Mouse (Mus musculus): Measurements from ENCODE around the gene Tada1. TPM values are rescaled to one million over a fixed set of nuclear protein-coding genes. Genes with fewer than 3 reads are reported as not detected.

Gene Tada1
- 6.7 and 8.6 TPM in 2 replicates for polyA plus RNA-seq (2012; ENCODE audit: insufficient read depth, insufficient read length, missing spikeins)

GRCm38 (mm10) chr1:166379013-166379629 is at the start of gene Tada1:
Tada1 (plus strand) TSS chr1:166379097.
- Histone ChIP-seq H3K4me1 (ENCODE audit: control insufficient read depth, insufficient read depth, insufficient read length, low read length) (peaks cover 13% of the 10 kb centered on the region; the same call in 1 of the 2 replicates), H3K27ac (replicated peaks; ENCODE audit: low read depth, low read length) (peak within 1 kb of the TSS; percentile 91), H3K4me3 (ENCODE audit: insufficient read depth, low read depth, low read length) (peak within 1 kb of the TSS; percentile 94)

GRCm38 (mm10) chr1:166330752-166331151 is 48.1 kb upstream of the Tada1 start:
- no peaks in the 10 kb centered on the region for H3K4me1 ChIP-seq (ENCODE audit: control insufficient read depth, insufficient read depth, insufficient read length, low read length)
- H3K27ac ChIP-seq (replicated peaks; ENCODE audit: low read depth, low read length) = no peak overlapping the region
- H3K4me3 ChIP-seq (ENCODE audit: insufficient read depth, low read depth, low read length) = no peak overlapping the region

- H3K4me1 ChIP-seq (ENCODE audit: control insufficient read depth, insufficient read depth, insufficient read length, low read length) = no peaks in the 10 kb centered on the region
- H3K27ac ChIP-seq (replicated peaks; ENCODE audit: low read depth, low read length) = no peak overlapping the region
- H3K4me3 ChIP-seq (ENCODE audit: insufficient read depth, low read depth, low read length) = no peak overlapping the region
Observed at GRCm38 (mm10) chr1:166339110-166339509, 39.8 kb upstream of the Tada1 start.

GRCm38 (mm10) chr1:166342060-166342459 is 36.8 kb upstream of the Tada1 start:
- H3K27ac ChIP-seq (replicated peaks; ENCODE audit: low read depth, low read length) = no peak overlapping the region
- no peak overlapping the region for H3K4me3 ChIP-seq (ENCODE audit: insufficient read depth, low read depth, low read length)
- H3K4me1 ChIP-seq (ENCODE audit: control insufficient read depth, insufficient read depth, insufficient read length, low read length) = no peaks in the 10 kb centered on the region

- Histone ChIP-seq H3K27ac (replicated peaks; ENCODE audit: low read depth, low read length) (no peak overlapping the region), H3K4me3 (ENCODE audit: insufficient read depth, low read depth, low read length) (no peak overlapping the region), H3K4me1 (ENCODE audit: control insufficient read depth, insufficient read depth, insufficient read length, low read length) (no peaks in the 10 kb centered on the region)
Observed at GRCm38 (mm10) chr1:166342539-166342938, 36.4 kb upstream of the Tada1 start.

- Histone ChIP-seq H3K4me3 (ENCODE audit: insufficient read depth, low read depth, low read length) (no peak overlapping the region), H3K27ac (replicated peaks; ENCODE audit: low read depth, low read length) (no peak overlapping the region), H3K4me1 (ENCODE audit: control insufficient read depth, insufficient read depth, insufficient read length, low read length) (no peaks in the 10 kb centered on the region)
Observed at GRCm38 (mm10) chr1:166343586-166343985, 35.3 kb upstream of the Tada1 start.

GRCm38 (mm10) chr1:166344300-166345077 is 34.4 kb upstream of the Tada1 start:
- H3K27ac ChIP-seq (replicated peaks; ENCODE audit: low read depth, low read length) = no peak overlapping the region
- no peak overlapping the region for H3K4me3 ChIP-seq (ENCODE audit: insufficient read depth, low read depth, low read length)
- H3K4me1 ChIP-seq (ENCODE audit: control insufficient read depth, insufficient read depth, insufficient read length, low read length) = no peaks in the 10 kb centered on the region

- H3K4me3 ChIP-seq (ENCODE audit: insufficient read depth, low read depth, low read length) = no peak overlapping the region
- H3K27ac ChIP-seq (replicated peaks; ENCODE audit: low read depth, low read length) = no peak overlapping the region
- H3K4me1 ChIP-seq (ENCODE audit: control insufficient read depth, insufficient read depth, insufficient read length, low read length) = no peaks in the 10 kb centered on the region
Observed at GRCm38 (mm10) chr1:166345602-166346001, 33.3 kb upstream of the Tada1 start.

GRCm38 (mm10) chr1:166346906-166347305 is 32.0 kb upstream of the Tada1 start:
- Histone ChIP-seq H3K4me1 (ENCODE audit: control insufficient read depth, insufficient read depth, insufficient read length, low read length) (no peaks in the 10 kb centered on the region), H3K27ac (replicated peaks; ENCODE audit: low read depth, low read length) (no peak overlapping the region), H3K4me3 (ENCODE audit: insufficient read depth, low read depth, low read length) (no peak overlapping the region)

- Histone ChIP-seq H3K4me3 (ENCODE audit: insufficient read depth, low read depth, low read length) (no peak overlapping the region), H3K27ac (replicated peaks; ENCODE audit: low read depth, low read length) (no peak overlapping the region), H3K4me1 (ENCODE audit: control insufficient read depth, insufficient read depth, insufficient read length, low read length) (no peaks in the 10 kb centered on the region)
Observed at GRCm38 (mm10) chr1:166349341-166349740, 29.6 kb upstream of the Tada1 start.

GRCm38 (mm10) chr1:166349751-166350150 is 29.1 kb upstream of the Tada1 start:
- H3K4me3 ChIP-seq (ENCODE audit: insufficient read depth, low read depth, low read length) = no peak overlapping the region

GRCm38 (mm10) chr1:166360157-166360855 is 18.6 kb upstream of the Tada1 start:
- no peak overlapping the region for H3K4me3 ChIP-seq (ENCODE audit: insufficient read depth, low read depth, low read length)
- H3K27ac ChIP-seq (replicated peaks; ENCODE audit: low read depth, low read length) = no peak overlapping the region
- no peaks in the 10 kb centered on the region for H3K4me1 ChIP-seq (ENCODE audit: control insufficient read depth, insufficient read depth, insufficient read length, low read length)

More at GRCm38 (mm10) chr1:166349751-166350150, 29.1 kb upstream of the Tada1 start:
- H3K4me1 ChIP-seq (ENCODE audit: control insufficient read depth, insufficient read depth, insufficient read length, low read length) = no peaks in the 10 kb centered on the region
- H3K27ac ChIP-seq (replicated peaks; ENCODE audit: low read depth, low read length) = no peak overlapping the region

GRCm38 (mm10) chr1:166360896-166361295 is 18.0 kb upstream of the Tada1 start:
- Histone ChIP-seq H3K4me1 (ENCODE audit: control insufficient read depth, insufficient read depth, insufficient read length, low read length) (no peaks in the 10 kb centered on the region), H3K27ac (replicated peaks; ENCODE audit: low read depth, low read length) (no peak overlapping the region), H3K4me3 (ENCODE audit: insufficient read depth, low read depth, low read length) (no peak overlapping the region)

- Histone ChIP-seq H3K4me3 (ENCODE audit: insufficient read depth, low read depth, low read length) (no peak overlapping the region), H3K4me1 (ENCODE audit: control insufficient read depth, insufficient read depth, insufficient read length, low read length) (no peaks in the 10 kb centered on the region)
Observed at GRCm38 (mm10) chr1:166361842-166362241, 17.1 kb upstream of the Tada1 start.

GRCm38 (mm10) chr1:166362659-166363058 is 16.2 kb upstream of the Tada1 start:
- Histone ChIP-seq H3K4me3 (ENCODE audit: insufficient read depth, low read depth, low read length) (no peak overlapping the region), H3K27ac (replicated peaks; ENCODE audit: low read depth, low read length) (no peak overlapping the region), H3K4me1 (ENCODE audit: control insufficient read depth, insufficient read depth, insufficient read length, low read length) (no peaks in the 10 kb centered on the region)

More at GRCm38 (mm10) chr1:166361842-166362241, 17.1 kb upstream of the Tada1 start:
- H3K27ac ChIP-seq (replicated peaks; ENCODE audit: low read depth, low read length) = no peak overlapping the region
